Mouse (Mus musculus) spleen, adult 2 months (tissue): ENCODE results near the gene Clic3.

ENCODE experiments used
- CTCF ChIP-seq: fragments of 200-500 bp; IDR thresholded peaks from 2 replicates; pipeline ENCODE4 v1.5.1; 2011; ENCODE audit warnings: mild to moderate bottlenecking, inconsistent platforms; ENCODE audit not compliant: insufficient read depth, insufficient read length, insufficient replicate concordance; ENCODE audit errors: extremely low read depth
- POLR2A ChIP-seq: fragments of 200-500 bp; IDR thresholded peaks from 2 replicates; pipeline ENCODE4 v1.6.1; 2011; ENCODE audit warnings: low read depth, low read length, inconsistent platforms

GRCm38 (mm10) chr2:25477541-25477940, 20.9 kb downstream of the Clic3 start:
- TF ChIP-seq CTCF: no peak
- TF ChIP-seq POLR2A: no peak
